Comparison of ENCODE assay signal across 17 mouse cellular contexts in the genomic region with DNA sequence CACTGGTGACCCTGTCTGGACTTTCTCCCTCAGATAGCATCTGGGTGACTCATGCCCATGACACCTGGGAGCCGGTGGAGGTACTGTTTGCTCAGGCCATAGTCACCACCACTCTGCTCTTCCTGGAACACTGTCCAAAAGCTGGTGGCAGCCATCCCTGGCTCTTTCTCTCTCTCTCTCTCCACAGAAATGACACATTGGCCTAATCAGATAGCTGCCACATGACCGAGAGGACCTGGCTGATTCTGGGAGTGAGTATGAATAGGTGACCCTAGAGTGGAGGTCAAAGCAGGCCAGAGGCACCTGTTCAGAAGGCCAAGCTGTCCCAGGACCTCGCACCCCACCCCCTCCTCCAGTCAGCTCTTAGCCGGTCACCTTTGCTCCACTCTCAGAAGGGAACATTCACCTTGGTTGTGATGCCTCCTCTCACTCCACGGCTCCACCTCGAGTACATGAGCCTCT. TPM values are rescaled to one million over a fixed set of nuclear protein-coding genes. Genes with fewer than 3 reads are reported as not detected.
DNase-seq lines count a peak whose midpoint lies in the region; ATAC-seq and TF ChIP-seq lines count a peak whose summit lies in the region.
"Had no signal": no experiment of that assay in that cellular context is flagged by ENCODE, and none has a peak within 500 bp of the region (broad histone marks: within the 10 kb centered on the region; RNA-seq: fewer than 3 reads in every experiment).

No protein-coding gene starts in this region.

- no peak overlapping the region for H3K4me3 ChIP-seq in hindbrain, postnatal 0 days (ENCODE audit: low read length)
- H3K4me3 ChIP-seq in hindbrain, embryonic 12.5 days: no peak overlapping the region
- H3K4me3 ChIP-seq in liver, embryonic 12.5 days: no peak overlapping the region
- no peak overlapping the region for H3K4me3 ChIP-seq in stomach, postnatal 0 days (ENCODE audit: low read depth, low read length)
- H3K4me3 ChIP-seq in forebrain, embryonic 13.5 days: no peak overlapping the region
- H3K4me3 ChIP-seq: hindbrain, embryonic 15.5 days; megakaryocyte, embryonic 14.5 days; neural tube, embryonic 13.5 days had no signal

- TF ChIP-seq CTCF in hindbrain, postnatal 0 days (IDR thresholded peaks at IDR 0.05; ENCODE audit: low read depth): no peak
- TF ChIP-seq CTCF in stomach, postnatal 0 days (IDR thresholded peaks at IDR 0.05; ENCODE audit: low read depth): no peak

- no peak overlapping the region for H3K27ac ChIP-seq in hindbrain, postnatal 0 days
- H3K27ac ChIP-seq in hindbrain, embryonic 12.5 days: no peak overlapping the region
- peak overlapping the region; percentile 46; the same call in 1 of the 2 replicates for H3K27ac ChIP-seq in liver, embryonic 12.5 days
- H3K27ac ChIP-seq in stomach, postnatal 0 days (replicated peaks): peak overlapping the region; percentile 73
- H3K27ac ChIP-seq in forebrain, embryonic 13.5 days: no peak overlapping the region
- H3K27ac ChIP-seq: hindbrain, embryonic 15.5 days; neural tube, embryonic 13.5 days had no signal

- TF ChIP-seq EP300 in stomach, postnatal 0 days (optimal IDR thresholded peaks at IDR 0.05): no peak

- no peaks in the 10 kb centered on the region for H3K27me3 ChIP-seq in hindbrain, postnatal 0 days (ENCODE audit: insufficient read depth, low read length)
- H3K27me3 ChIP-seq in hindbrain, embryonic 12.5 days: 0 out of 2 replicates have a peak, but pooled peaks cover 2% of the 10 kb centered on the region
- H3K27me3 ChIP-seq in liver, embryonic 12.5 days (replicated peaks): no peaks in the 10 kb centered on the region
- H3K27me3 ChIP-seq in stomach, postnatal 0 days (ENCODE audit: control insufficient read depth, insufficient read depth, low read length): no peaks in the 10 kb centered on the region
- no peaks in the 10 kb centered on the region; the same call in 1 of the 2 replicates for H3K27me3 ChIP-seq in forebrain, embryonic 13.5 days
- H3K27me3 ChIP-seq: hindbrain, embryonic 15.5 days; neural tube, embryonic 13.5 days had no signal

- no peaks in the 10 kb centered on the region for H3K4me1 ChIP-seq in hindbrain, postnatal 0 days (ENCODE audit: insufficient read depth, low read length)
- H3K4me1 ChIP-seq in hindbrain, embryonic 12.5 days: peaks cover 5% of the 10 kb centered on the region; the same call in 1 of the 2 replicates
- peaks cover 4% of the 10 kb centered on the region; the same call in 1 of the 2 replicates for H3K4me1 ChIP-seq in liver, embryonic 12.5 days
- H3K4me1 ChIP-seq in stomach, postnatal 0 days (replicated peaks; ENCODE audit: control insufficient read depth, insufficient read depth): no peaks in the 10 kb centered on the region
- H3K4me1 ChIP-seq in forebrain, embryonic 13.5 days: no peaks in the 10 kb centered on the region
- H3K4me1 ChIP-seq: hindbrain, embryonic 15.5 days; megakaryocyte, embryonic 14.5 days had no signal

- H3K9ac ChIP-seq in hindbrain, postnatal 0 days (replicated peaks; ENCODE audit: low read length): no peak overlapping the region
- no peak overlapping the region for H3K9ac ChIP-seq in hindbrain, embryonic 12.5 days
- H3K9ac ChIP-seq in liver, embryonic 12.5 days: no peak overlapping the region
- no peak overlapping the region for H3K9ac ChIP-seq in stomach, postnatal 0 days (ENCODE audit: low read length)
- H3K9ac ChIP-seq in forebrain, embryonic 13.5 days: no peak overlapping the region
- H3K9ac ChIP-seq: forebrain, postnatal 0 days; hindbrain, embryonic 15.5 days; neural tube, embryonic 13.5 days had no signal

- H3K4me2 ChIP-seq in hindbrain, postnatal 0 days (ENCODE audit: low read depth, low read length): no peak overlapping the region
- no peak overlapping the region for H3K4me2 ChIP-seq in hindbrain, embryonic 12.5 days (replicated peaks)
- no peak overlapping the region for H3K4me2 ChIP-seq in liver, embryonic 12.5 days
- H3K4me2 ChIP-seq in stomach, postnatal 0 days (replicated peaks; ENCODE audit: low read depth): no peak overlapping the region
- no peak overlapping the region for H3K4me2 ChIP-seq in forebrain, embryonic 13.5 days
- H3K4me2 ChIP-seq: hindbrain, embryonic 15.5 days; neural tube, embryonic 13.5 days had no signal

- no peaks in the 10 kb centered on the region for H3K36me3 ChIP-seq in hindbrain, postnatal 0 days (ENCODE audit: insufficient read depth, low read length)
- no peaks in the 10 kb centered on the region for H3K36me3 ChIP-seq in hindbrain, embryonic 12.5 days
- H3K36me3 ChIP-seq in liver, embryonic 12.5 days: no peaks in the 10 kb centered on the region
- no peaks in the 10 kb centered on the region for H3K36me3 ChIP-seq in stomach, postnatal 0 days (ENCODE audit: control insufficient read depth, insufficient read depth, low read length)
- H3K36me3 ChIP-seq in forebrain, embryonic 13.5 days (ENCODE audit: poor library complexity, severe bottlenecking): no peaks in the 10 kb centered on the region
- H3K36me3 ChIP-seq: hindbrain, embryonic 15.5 days; neural tube, embryonic 13.5 days had no signal

- no peak for DNase-seq in hindbrain, postnatal 0 days (ENCODE audit: low spot score)
- peak; percentile 86 for DNase-seq in urinary bladder, postnatal 14 days (ENCODE audit: low spot score)
- DNase-seq in urinary bladder, postnatal 25 days (ENCODE audit: low spot score): no peak
- DNase-seq in stomach, postnatal 0 days (ENCODE audit: low spot score): peak; percentile 80
- DNase-seq in layer of hippocampus, postnatal 10 days (ENCODE audit: low spot score in 2 of 2): no peak
- DNase-seq: cerebellum, adult 2 months; forebrain, postnatal 0 days; gastrocnemius, postnatal 10 days; lung, adult 2 months; thymus, adult 18-20 months had no signal

- 0 out of 2 replicates have a peak, but pooled peaks have one; percentile 29 for ATAC-seq in hindbrain, postnatal 0 days
- ATAC-seq in hindbrain, embryonic 12.5 days (ENCODE audit: low FRiP score): no peak
- ATAC-seq in liver, embryonic 12.5 days: peak; percentile 81
- peak; percentile 95 for ATAC-seq in stomach, postnatal 0 days (ENCODE audit: low FRiP score, low TSS enrichment)
- no peak for ATAC-seq in forebrain, embryonic 13.5 days
- ATAC-seq: CD4-positive, CD25-positive, alpha-beta regulatory T cell, adult 4 months; forebrain, postnatal 0 days had no signal

- no peaks in the 10 kb centered on the region for H3K9me3 ChIP-seq in hindbrain, postnatal 0 days (ENCODE audit: low read length)
- H3K9me3 ChIP-seq in hindbrain, embryonic 12.5 days (replicated peaks): no peaks in the 10 kb centered on the region
- no peaks in the 10 kb centered on the region for H3K9me3 ChIP-seq in liver, embryonic 12.5 days (replicated peaks)
- H3K9me3 ChIP-seq in stomach, postnatal 0 days (ENCODE audit: control insufficient read depth, low read length): no peaks in the 10 kb centered on the region
- H3K9me3 ChIP-seq in forebrain, embryonic 13.5 days (replicated peaks): no peaks in the 10 kb centered on the region
- H3K9me3 ChIP-seq: hindbrain, embryonic 15.5 days; megakaryocyte, embryonic 14.5 days; neural tube, embryonic 13.5 days had no signal

- WGBS in hindbrain, postnatal 0 days: 87% methylated on average over 6 of the region's 6 CpGs
- WGBS in hindbrain, embryonic 12.5 days: 89% methylated on average over 6 of the region's 6 CpGs
- WGBS in liver, embryonic 12.5 days (ENCODE audit: insufficient replicate concordance): 63% methylated on average over 6 of the region's 6 CpGs
- 62% methylated on average over 6 of the region's 6 CpGs for WGBS in stomach, postnatal 0 days
- 89% methylated on average over 6 of the region's 6 CpGs for WGBS in forebrain, embryonic 13.5 days

RNA-seq across cellular contexts. Expression of gene Ets2, which starts 19.4 kb away (rescaled TPM):
- total RNA-seq in hindbrain, postnatal 0 days (2014; rRNA removed): 22.9 and 24.2 TPM in 2 replicates
- 15.1 and 15.8 TPM in 2 replicates for polyA plus RNA-seq in hindbrain, postnatal 0 days (2015; fragmentation: Nextera tagmentation; extraction: Ambion mirVana)
- 44.6 and 47.9 TPM in 2 replicates for polyA plus RNA-seq in hindbrain, embryonic 12.5 days (2016; fragmentation: Nextera tagmentation; extraction: Ambion mirVana)
- polyA plus RNA-seq in liver, embryonic 12.5 days (2016; fragmentation: Nextera tagmentation; extraction: Ambion mirVana): 18.6 and 19.7 TPM in 2 replicates
- polyA plus RNA-seq in stomach, postnatal 0 days (2015; fragmentation: Nextera tagmentation; extraction: Ambion mirVana): 35.1 and 38.1 TPM in 2 replicates
- 10 to 100 TPM; 40.0 to 40.6 TPM for total RNA-seq in layer of hippocampus, postnatal 10 days (2021)
- 9.3 and 10.7 TPM in 2 replicates for polyA plus RNA-seq in forebrain, embryonic 13.5 days (2015; fragmentation: Nextera tagmentation; extraction: Ambion mirVana)

Comparison
In these comparisons a context has a peak if more than half of its experiments do, and no peak if none do; other contexts are left out.
1. ATAC-seq: peak in hindbrain, postnatal 0 days (single experiment), liver, embryonic 12.5 days (single experiment) and stomach, postnatal 0 days (single experiment); none in hindbrain, embryonic 12.5 days (single experiment) and forebrain, embryonic 13.5 days (single experiment).
2. DNase-seq: peak in urinary bladder, postnatal 14 days (single experiment) and stomach, postnatal 0 days (single experiment); none in hindbrain, postnatal 0 days (single experiment), urinary bladder, postnatal 25 days (single experiment) and layer of hippocampus, postnatal 10 days (0 of 2).
3. H3K27ac ChIP-seq: peak in liver, embryonic 12.5 days (single experiment) and stomach, postnatal 0 days (single experiment); none in hindbrain, postnatal 0 days (single experiment), hindbrain, embryonic 12.5 days (single experiment) and forebrain, embryonic 13.5 days (single experiment).